Mouse (Mus musculus) heart, embryonic 10.5 days (tissue): ENCODE results near the gene Rfx8. TPM values are rescaled to one million over a fixed set of nuclear protein-coding genes. Genes with fewer than 3 reads are reported as not detected.

Source experiments
- DNase-seq: peaks from one replicate; pipeline ENCODE4 v3.0.0-alpha.2; 2017; ENCODE audit warnings: low spot score
- H3K27ac ChIP-seq: fragments of 300-500 bp; sonication (generic); 2 replicates; pipeline ENCODE4 v1.5.1; 2016; ENCODE audit warnings: mild to moderate bottlenecking
- H3K27me3 ChIP-seq: fragments of 300-500 bp; sonication (generic); 2 replicates; pipeline ENCODE4 v1.6.1; 2016; ENCODE audit warnings: mild to moderate bottlenecking; ENCODE audit not compliant: poor library complexity, insufficient read depth, severe bottlenecking
- H3K36me3 ChIP-seq: fragments of 300-500 bp; sonication (generic); 2 replicates; pipeline ENCODE4 v1.6.1; 2016; ENCODE audit warnings: mild to moderate bottlenecking, moderate library complexity
- H3K4me1 ChIP-seq: fragments of 300-500 bp; sonication (generic); 2 replicates; pipeline ENCODE4 v1.6.1; 2016; ENCODE audit warnings: mild to moderate bottlenecking
- H3K4me3 ChIP-seq: fragments of 300-500 bp; sonication (generic); 2 replicates; pipeline ENCODE4 v1.5.1; 2016; ENCODE audit warnings: mild to moderate bottlenecking, moderate library complexity
- H3K9me3 ChIP-seq: fragments of 300-500 bp; sonication (generic); 2 replicates; pipeline ENCODE4 v1.6.1; 2016; ENCODE audit warnings: mild to moderate bottlenecking, moderate library complexity
- WGBS: fragments of 180-500 bp; shearing (Covaris S2); methylation state at CpG from one replicate; pipeline ENCODE4 v1.1.7; 2016; 5-methylcytosine and 5-hydroxymethylcytosine counted together
- polyA plus RNA-seq: library from polyadenylated mRNA; unstranded; fragments of >200 nt; fragmentation: Nextera tagmentation; extraction: Ambion mirVana; gene quantifications from 2 replicates; pipeline ENCODE4 v1.2.1, GENCODE M21; 2016

Rfx8 gene
- polyA plus RNA-seq, 1 experiment from 2014 or later = 0.73 TPM

DNA sequence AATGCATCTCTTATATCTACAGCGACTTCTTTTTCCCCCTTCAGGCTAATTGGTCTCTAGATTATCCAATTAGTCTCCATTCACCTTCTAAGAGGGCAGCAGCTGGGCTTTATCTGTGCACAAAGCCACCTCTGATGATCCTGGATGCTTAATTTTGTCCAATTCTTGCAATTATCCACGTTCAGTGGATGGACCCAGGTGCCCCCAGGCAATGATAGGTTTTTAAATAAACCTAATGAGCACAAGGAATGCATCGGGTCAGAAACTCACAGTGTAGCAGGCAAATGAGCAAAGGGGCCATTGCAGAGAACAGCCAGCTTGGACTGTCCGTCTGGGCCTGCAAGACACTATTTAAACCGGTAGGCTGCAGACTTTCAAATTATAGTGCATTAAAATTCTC is 10.1 kb upstream of the Rfx8 start:
- peak overlapping the region; percentile 59; the same call in 1 of the 2 replicates for H3K27ac ChIP-seq
- no peaks in the 10 kb centered on the region for H3K36me3 ChIP-seq
- no peaks in the 10 kb centered on the region for H3K9me3 ChIP-seq
- H3K4me1 ChIP-seq = peaks cover 29% of the 10 kb centered on the region
- no peaks in the 10 kb centered on the region for H3K27me3 ChIP-seq
- 72% methylated on average over 5 of the region's 5 CpGs for WGBS
- DNase-seq = no peak
- no peak overlapping the region for H3K4me3 ChIP-seq

GRCm38 (mm10) chr1:39729919-39730318 is 9.1 kb upstream of the Rfx8 start:
- 84% methylated on average over 6 of the region's 6 CpGs for WGBS

DNA sequence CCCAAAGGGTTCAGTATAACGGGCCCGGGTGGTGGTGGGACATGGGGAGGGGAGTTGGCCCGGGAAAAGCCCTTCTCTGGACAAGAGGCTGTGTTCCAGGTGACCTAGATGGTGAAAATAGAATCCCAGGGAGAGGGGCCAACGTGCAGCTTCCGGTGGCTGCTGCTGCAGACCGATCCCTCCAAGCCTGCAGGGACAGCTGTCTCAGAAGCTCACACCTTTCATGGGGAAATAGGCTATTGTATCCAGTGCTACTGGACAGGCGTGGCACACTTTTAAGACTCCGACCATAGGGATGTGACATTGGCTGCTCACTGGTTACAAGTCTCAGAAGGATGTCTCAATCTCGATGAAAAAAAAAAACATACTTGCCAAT is 542 bp upstream of the Rfx8 start:
- Histone ChIP-seq H3K4me1 (peaks cover 24% of the 10 kb centered on the region), H3K4me3 (peak overlapping the region; percentile 80), H3K27me3 (no peaks in the 10 kb centered on the region), H3K27ac (peak overlapping the region; percentile 98), H3K9me3 (no peaks in the 10 kb centered on the region), H3K36me3 (no peaks in the 10 kb centered on the region)
- WGBS = 22% methylated on average over 9 of the region's 9 CpGs
- no peak for DNase-seq

More at GRCm38 (mm10) chr1:39729919-39730318, 9.1 kb upstream of the Rfx8 start:
- Histone ChIP-seq H3K4me1 (peaks cover 21% of the 10 kb centered on the region), H3K4me3 (no peak overlapping the region), H3K9me3 (no peaks in the 10 kb centered on the region), H3K36me3 (no peaks in the 10 kb centered on the region), H3K27ac (no peak overlapping the region), H3K27me3 (no peaks in the 10 kb centered on the region)
- no peak for DNase-seq

GRCm38 (mm10) chr1:39720186-39720585 is 611 bp downstream of the Rfx8 start:
- peak overlapping the region; percentile 98 for H3K27ac ChIP-seq
- DNase-seq = no peak
- no peaks in the 10 kb centered on the region for H3K27me3 ChIP-seq
- H3K4me3 ChIP-seq = peak overlapping the region; percentile 80
- peaks cover 32% of the 10 kb centered on the region for H3K4me1 ChIP-seq
- no peaks in the 10 kb centered on the region for H3K36me3 ChIP-seq
- WGBS = 29% methylated on average over 2 of the region's 2 CpGs
- H3K9me3 ChIP-seq = no peaks in the 10 kb centered on the region

DNA sequence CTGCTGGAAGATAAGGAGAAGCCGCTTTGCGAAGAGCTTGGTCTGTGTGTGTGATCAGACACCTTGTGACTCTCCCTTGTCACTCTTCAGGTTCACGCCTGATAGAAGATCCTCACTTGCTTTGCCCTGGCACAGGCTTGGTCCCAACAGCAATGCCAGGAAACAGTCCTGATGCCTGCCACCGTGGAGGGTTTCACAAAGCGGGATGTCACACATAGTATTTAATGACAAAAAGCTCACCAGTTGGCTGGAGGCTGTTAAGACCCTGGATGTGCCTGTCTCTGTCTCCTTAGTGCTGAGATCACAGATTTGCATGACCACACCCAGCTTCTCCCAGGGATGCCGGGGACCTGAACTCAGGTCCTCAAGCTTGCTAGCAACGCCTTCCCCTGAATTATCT is 5.2 kb downstream of the Rfx8 start:
- 60% methylated on average over 7 of the region's 7 CpGs for WGBS
- Histone ChIP-seq H3K9me3 (0 out of 2 replicates have a peak, but pooled peaks cover 5% of the 10 kb centered on the region), H3K27ac (peak overlapping the region; percentile 75)

DNA sequence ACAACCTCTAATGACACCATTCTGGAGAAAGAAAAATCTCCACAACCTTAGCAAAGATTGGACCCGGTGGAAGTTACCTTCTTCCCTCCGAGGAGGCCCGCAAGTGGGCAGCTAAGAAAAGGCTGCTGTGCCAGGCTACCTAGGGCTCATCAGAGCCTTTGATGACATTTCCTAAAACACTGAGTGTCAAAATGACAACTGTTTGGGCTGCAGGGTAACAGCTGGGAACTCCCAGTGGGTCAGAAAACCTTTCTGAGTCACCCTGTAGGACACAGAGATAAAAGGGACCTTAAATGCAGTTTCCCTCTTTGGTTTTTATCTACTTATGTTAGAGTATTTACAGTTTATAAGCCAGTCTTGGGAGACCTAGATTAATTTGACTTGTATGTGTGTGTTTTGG is 6.1 kb downstream of the Rfx8 start:
- Histone ChIP-seq H3K27ac (peak overlapping the region; percentile 75), H3K9me3 (0 out of 2 replicates have a peak, but pooled peaks cover 5% of the 10 kb centered on the region), H3K4me3 (no peak overlapping the region), H3K27me3 (no peaks in the 10 kb centered on the region), H3K36me3 (peaks cover 3% of the 10 kb centered on the region; the same call in 1 of the 2 replicates), H3K4me1 (peaks cover 34% of the 10 kb centered on the region)
- WGBS = 75% methylated on average over 3 of the region's 3 CpGs
- DNase-seq = no peak

More for the DNA sequence above, 5.2 kb downstream of the Rfx8 start:
- DNase-seq = no peak
- Histone ChIP-seq H3K36me3 (peaks cover 3% of the 10 kb centered on the region; the same call in 1 of the 2 replicates), H3K4me1 (peaks cover 39% of the 10 kb centered on the region), H3K27me3 (no peaks in the 10 kb centered on the region), H3K4me3 (no peak overlapping the region)

- H3K4me3 ChIP-seq = no peak overlapping the region
- H3K9me3 ChIP-seq = 0 out of 2 replicates have a peak, but pooled peaks cover 5% of the 10 kb centered on the region
- H3K36me3 ChIP-seq = peaks cover 3% of the 10 kb centered on the region; the same call in 1 of the 2 replicates
- H3K4me1 ChIP-seq = peaks cover 28% of the 10 kb centered on the region; the same call in 1 of the 2 replicates
- H3K27ac ChIP-seq = peak overlapping the region; percentile 75
- no peak for DNase-seq
- WGBS = 52% methylated on average over 16 of the region's 16 CpGs
- no peaks in the 10 kb centered on the region for H3K27me3 ChIP-seq
Measured at GRCm38 (mm10) chr1:39713842-39714658, 6.7 kb downstream of the Rfx8 start.

- DNase-seq = no peak
- WGBS = 77% methylated on average over 8 of the region's 8 CpGs
Measured at GRCm38 (mm10) chr1:39713300-39713699, 7.5 kb downstream of the Rfx8 start.

DNA sequence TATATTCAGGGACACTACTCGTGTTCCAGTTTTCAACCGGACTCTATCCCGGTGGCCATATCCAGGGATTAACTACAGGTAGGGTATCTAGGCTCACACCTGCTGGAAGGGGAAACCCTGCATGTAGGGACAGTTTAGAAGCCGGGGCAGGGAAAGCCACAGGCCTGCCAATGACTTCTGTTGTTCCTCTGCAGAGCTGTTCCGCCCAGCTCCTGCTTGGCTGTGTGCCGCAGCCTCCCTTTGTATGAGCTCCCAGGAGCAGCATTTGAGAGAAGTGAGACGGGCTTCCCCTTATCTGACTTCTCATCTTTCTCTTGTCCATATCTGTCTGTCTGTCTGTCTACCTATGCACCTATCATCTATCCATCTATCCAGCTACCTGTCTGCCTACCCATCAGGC is 8.5 kb downstream of the Rfx8 start:
- 92% methylated on average over 7 of the region's 7 CpGs for WGBS
- H3K4me3 ChIP-seq = no peak overlapping the region

More at GRCm38 (mm10) chr1:39713300-39713699, 7.5 kb downstream of the Rfx8 start:
- H3K27ac ChIP-seq = peak overlapping the region; percentile 64
- no peak overlapping the region for H3K4me3 ChIP-seq
- H3K27me3 ChIP-seq = no peaks in the 10 kb centered on the region
- H3K4me1 ChIP-seq = peaks cover 28% of the 10 kb centered on the region; the same call in 1 of the 2 replicates
- H3K9me3 ChIP-seq = 0 out of 2 replicates have a peak, but pooled peaks cover 5% of the 10 kb centered on the region
- H3K36me3 ChIP-seq = peaks cover 3% of the 10 kb centered on the region; the same call in 1 of the 2 replicates

DNA sequence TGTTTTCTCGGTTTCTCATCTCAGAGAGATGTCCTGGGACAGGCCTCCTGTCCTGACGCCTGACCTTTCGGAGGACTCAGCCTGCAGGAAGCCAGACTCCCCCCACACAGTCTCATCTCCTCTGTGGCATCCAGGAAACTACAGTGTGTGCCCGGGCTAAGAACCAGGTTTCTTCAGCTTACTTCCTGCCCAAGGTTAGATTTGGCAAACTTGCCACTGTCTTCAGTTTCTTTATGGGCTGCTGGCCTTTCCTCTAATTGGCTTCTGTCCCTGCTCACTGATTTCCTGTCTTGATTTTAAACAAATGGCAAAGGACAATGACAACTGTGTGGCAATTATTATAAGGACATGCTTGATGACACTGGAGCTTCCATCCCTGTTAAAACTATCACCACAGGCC is 10.2 kb downstream of the Rfx8 start:
- WGBS = 72% methylated on average over 4 of the region's 4 CpGs
- 0 out of 2 replicates have a peak, but pooled peaks cover 5% of the 10 kb centered on the region for H3K9me3 ChIP-seq
- H3K27me3 ChIP-seq = no peaks in the 10 kb centered on the region
- no peak overlapping the region for H3K4me3 ChIP-seq
- peaks cover 3% of the 10 kb centered on the region; the same call in 1 of the 2 replicates for H3K36me3 ChIP-seq
- no peak for DNase-seq
- no peak overlapping the region for H3K27ac ChIP-seq
- H3K4me1 ChIP-seq = peaks cover 29% of the 10 kb centered on the region; the same call in 1 of the 2 replicates

More for the DNA sequence above, 8.5 kb downstream of the Rfx8 start:
- Histone ChIP-seq H3K9me3 (0 out of 2 replicates have a peak, but pooled peaks cover 5% of the 10 kb centered on the region), H3K4me1 (peaks cover 31% of the 10 kb centered on the region; the same call in 1 of the 2 replicates), H3K27ac (no peak overlapping the region), H3K27me3 (no peaks in the 10 kb centered on the region), H3K36me3 (peaks cover 3% of the 10 kb centered on the region; the same call in 1 of the 2 replicates)
- DNase-seq = no peak

DNA sequence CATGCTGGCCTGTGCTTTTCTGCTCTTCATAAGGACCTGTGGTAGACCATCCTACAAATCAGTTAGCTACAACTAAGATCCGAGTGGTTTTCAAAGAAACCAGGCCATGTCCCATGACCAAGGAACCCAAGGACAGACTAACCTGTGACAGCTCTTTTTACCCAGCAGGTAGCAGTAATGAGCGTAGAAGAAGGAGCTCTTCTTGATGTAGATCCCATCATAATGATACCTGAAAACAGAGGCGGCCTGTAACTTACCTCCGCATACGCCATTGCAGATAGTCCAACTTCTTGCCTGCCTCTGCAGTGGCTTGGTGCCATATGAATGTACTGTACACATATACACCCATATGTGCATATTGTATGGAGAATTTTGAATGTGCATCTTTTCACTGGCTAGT is 10.8 kb downstream of the Rfx8 start:
- whole genome bisulfite sequencing = 88% methylated on average over 5 of the region's 5 CpGs
- no peak overlapping the region for H3K4me3 ChIP-seq
- H3K36me3 ChIP-seq = peaks cover 3% of the 10 kb centered on the region; the same call in 1 of the 2 replicates
- H3K27ac ChIP-seq = no peak overlapping the region
- H3K27me3 ChIP-seq = no peaks in the 10 kb centered on the region
- H3K4me1 ChIP-seq = peaks cover 23% of the 10 kb centered on the region; the same call in 1 of the 2 replicates
- H3K9me3 ChIP-seq = 0 out of 2 replicates have a peak, but pooled peaks cover 5% of the 10 kb centered on the region
- DNase-seq = no peak

DNA sequence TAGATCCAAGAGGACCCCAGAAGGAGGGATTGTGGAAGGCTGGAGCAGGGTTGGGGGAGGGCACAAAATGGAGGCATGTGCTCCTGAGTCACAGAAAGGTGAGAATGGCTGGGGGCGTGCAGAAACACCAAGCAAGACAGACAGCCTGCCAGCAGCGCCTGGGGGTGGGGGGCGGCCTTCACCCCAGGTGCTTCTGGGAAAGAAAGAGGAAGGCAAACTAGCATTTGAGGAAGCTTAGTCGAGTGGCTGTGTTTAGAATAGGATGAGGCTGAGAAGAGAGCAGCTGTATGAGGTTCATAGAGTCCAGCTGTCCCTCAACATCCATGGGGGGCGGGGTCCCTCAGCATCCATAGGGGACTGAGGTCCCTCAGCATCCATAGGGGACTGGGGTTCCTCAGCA is 12.0 kb downstream of the Rfx8 start:
- 89% methylated on average over 5 of the region's 5 CpGs for WGBS
- DNase-seq = no peak
- no peak overlapping the region for H3K27ac ChIP-seq
- H3K4me1 ChIP-seq = peaks cover 16% of the 10 kb centered on the region; the same call in 1 of the 2 replicates
- H3K9me3 ChIP-seq = 0 out of 2 replicates have a peak, but pooled peaks cover 5% of the 10 kb centered on the region
- peaks cover 3% of the 10 kb centered on the region; the same call in 1 of the 2 replicates for H3K36me3 ChIP-seq
- no peaks in the 10 kb centered on the region for H3K27me3 ChIP-seq
- H3K4me3 ChIP-seq = no peak overlapping the region
